Mouse (Mus musculus) gastrocnemius, postnatal 10 days (tissue): ENCODE data around the gene Psme2. TPM values are rescaled to one million over a fixed set of nuclear protein-coding genes. Genes with fewer than 3 reads are reported as not detected.

ENCODE experiments used
- DNase-seq: peaks from one replicate; pipeline ENCODE4 v3.0.0; 2021; ENCODE audit warnings: mixed read lengths
- total RNA-seq, 2 experiments: library from RNA; stranded (reverse); gene quantifications; 2 replicates each; pipeline ENCODE4 v1.2.3; 2021

The Psme2 gene
- total RNA-seq, 2 experiments from 2014 or later, result 74.4 to 85.8 TPM

- DNase-seq, result no peak
These were observed 5.2 kb upstream of the Psme2 start for GRCm38 (mm10) chr14:55596036-55596690.

GRCm38 (mm10) chr14:55592226-55592625, 1.3 kb upstream of the Psme2 start:
- no peak for DNase-seq

GRCm38 (mm10) chr14:55591331-55591891, 498 bp upstream of the Psme2 start, which contains the start of gene Rnf31:
Gene Rnf31 (plus strand): TSS chr14:55591708.
- peak; percentile 88 for DNase-seq

GRCm38 (mm10) chr14:55589771-55590448, 1.0 kb downstream of the Psme2 start:
- no peak for DNase-seq

- no peak for DNase-seq
These were observed 1.6 kb downstream of the Psme2 start for GRCm38 (mm10) chr14:55589271-55589670.

GRCm38 (mm10) chr14:55586149-55586548, 4.8 kb downstream of the Psme2 start:
- no peak for DNase-seq

GRCm38 (mm10) chr14:55585566-55585960, 5.3 kb downstream of the Psme2 start:
- no peak for DNase-seq

GRCm38 (mm10) chr14:55584702-55585565, 6.0 kb downstream of the Psme2 start, which contains the start of gene Emc9:
Gene Emc9 (minus strand): TSS chr14:55585302.
- DNase-seq, result peak; percentile 69

GRCm38 (mm10) chr14:55584303-55584701, 6.6 kb downstream of the Psme2 start:
- DNase-seq, result no peak

GRCm38 (mm10) chr14:55581981-55582681, 8.8 kb downstream of the Psme2 start:
- no peak for DNase-seq

GRCm38 (mm10) chr14:55580731-55581130, 10.2 kb downstream of the Psme2 start:
- no peak for DNase-seq

GRCm38 (mm10) chr14:55579511-55580496, 11.1 kb downstream of the Psme2 start:
- no peak for DNase-seq

- DNase-seq, result peak; percentile 71
These were observed 12.1 kb downstream of the Psme2 start for GRCm38 (mm10) chr14:55578668-55579269.

GRCm38 (mm10) chr14:55577871-55578667, 12.8 kb downstream of the Psme2 start, which contains the start of gene Psme1:
Gene Psme1 (plus strand): TSS chr14:55578123.
- peak; percentile 71 for DNase-seq

GRCm38 (mm10) chr14:55576376-55576775, 14.5 kb downstream of the Psme2 start:
- DNase-seq, result peak; percentile 55

GRCm38 (mm10) chr14:55575711-55576110, 15.2 kb downstream of the Psme2 start:
- no peak for DNase-seq

- DNase-seq, result peak; percentile 62
These were observed 15.6 kb downstream of the Psme2 start, which contains the start of gene Fitm1 for GRCm38 (mm10) chr14:55575302-55575701. Gene Fitm1 (plus strand): TSS chr14:55575617.

- no peak for DNase-seq
These were observed 19.2 kb downstream of the Psme2 start for GRCm38 (mm10) chr14:55571760-55572159.

- DNase-seq, result no peak
These were observed 20.3 kb downstream of the Psme2 start for GRCm38 (mm10) chr14:55570588-55570987.
